Mouse (Mus musculus) C2C12 (cell line): ENCODE results near the gene Rubcnl.

ENCODE experiments used
- CTCF ChIP-seq: IDR thresholded peaks from one replicate; pipeline ENCODE4 v1.5.1; 2011; ENCODE audit not compliant: control insufficient read depth, insufficient read depth, insufficient read length
- FOSL1 ChIP-seq: IDR thresholded peaks from one replicate; pipeline ENCODE4 v1.8.0; 2011; ENCODE audit warnings: mild to moderate bottlenecking, low read length; ENCODE audit not compliant: poor library complexity, insufficient read depth, severe bottlenecking

- TF ChIP-seq CTCF: no peak
- no peak for TF ChIP-seq FOSL1
Observed at GRCm38 (mm10) chr14:75024793-75025710, 9.2 kb downstream of the Rubcnl start.
